Mouse (Mus musculus): ENCODE measurements at regions not wholly inside any gene's neighbourhood (a gene's known extent, or its start where the extent isn't known, plus 50 kb on each side); places are given as distances from the start of the nearest gene placed in this dataset.
A peak's percentile ranks its signal among the peaks of the same experiment; 100 is the strongest.

GRCm38 (mm10) chr5:16424745-16425144, 128.6 kb upstream of the Hgf start:
- DNase-seq (ENCODE audit: low read depth, low spot score): peak; percentile 52

- peak; percentile 81 for DNase-seq (ENCODE audit: low read depth, low spot score)
Observed at GRCm38 (mm10) chr5:16425302-16425701, 128.0 kb upstream of the Hgf start.

DNA sequence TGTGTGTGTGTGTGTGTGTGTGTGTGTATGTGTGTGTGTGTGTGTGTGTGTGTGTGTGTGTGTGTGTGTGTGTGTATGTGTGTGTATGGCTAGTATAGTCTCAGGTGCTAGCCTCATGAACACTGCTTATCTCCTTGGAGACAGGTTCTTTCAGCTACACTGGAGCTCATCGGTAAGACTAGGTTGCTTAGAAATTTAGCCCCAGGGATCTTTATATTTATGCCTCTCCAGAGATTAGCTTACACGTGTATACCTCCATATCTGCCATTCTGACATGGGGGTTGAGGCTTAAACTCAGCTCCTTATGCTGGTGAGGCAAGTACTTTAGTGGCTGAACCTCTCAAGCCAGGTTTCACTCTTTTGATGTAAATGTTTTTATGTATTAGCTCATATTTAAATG, 127.0 kb upstream of the Hgf start:
- no peak for DNase-seq (ENCODE audit: low read depth, low spot score)

- no peak for DNase-seq (ENCODE audit: low read depth, low spot score)
Observed at GRCm38 (mm10) chr5:16434586-16434985, 118.7 kb upstream of the Hgf start.

GRCm38 (mm10) chr5:16445056-16445455, 108.2 kb upstream of the Hgf start:
- no peak for DNase-seq (ENCODE audit: low read depth, low spot score)

DNA sequence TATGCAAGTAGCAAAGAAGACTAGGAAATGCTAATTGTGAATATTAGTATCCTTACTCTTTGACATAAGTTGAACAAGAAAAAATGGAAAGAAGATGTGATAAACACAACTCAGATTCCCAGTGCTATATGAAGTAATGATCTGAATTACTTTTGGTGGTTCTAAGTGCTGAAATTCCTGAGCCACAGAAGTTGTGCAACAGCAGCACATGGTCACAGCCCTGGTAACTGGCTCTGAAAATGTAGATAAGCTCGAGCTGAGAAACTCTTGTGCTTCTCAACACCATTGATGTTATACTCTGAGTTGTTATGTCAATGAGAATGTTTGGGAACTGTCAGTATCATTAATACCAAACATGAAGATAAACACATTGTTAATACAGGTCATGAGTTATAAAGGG, 106.3 kb upstream of the Hgf start:
- DNase-seq (ENCODE audit: low read depth, low spot score): no peak

GRCm38 (mm10) chr5:16461795-16462194, 91.5 kb upstream of the Hgf start:
- DNase-seq (ENCODE audit: low read depth, low spot score): no peak

DNA sequence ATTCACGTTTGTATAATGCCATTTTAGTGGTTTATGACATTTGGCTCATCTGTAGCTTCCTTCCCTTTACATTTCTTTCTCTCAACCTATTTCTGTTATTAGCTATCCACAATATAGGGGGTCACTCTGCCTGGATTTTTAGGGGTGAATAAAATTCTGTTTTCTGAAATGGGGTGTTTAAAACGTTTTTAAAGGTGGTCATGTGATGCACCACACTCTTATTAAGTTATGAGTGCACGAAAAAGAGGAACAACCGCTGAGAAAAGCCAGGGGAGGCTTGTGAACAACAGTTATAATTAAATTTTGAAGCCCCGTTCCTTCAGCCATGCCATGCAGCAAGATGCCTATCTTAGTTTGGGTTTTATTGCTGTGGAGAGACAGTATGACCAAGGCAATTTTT, 87.0 kb upstream of the Hgf start:
- no peak for DNase-seq (ENCODE audit: low read depth, low spot score)

- DNase-seq (ENCODE audit: low read depth, low spot score): no peak
Observed at GRCm38 (mm10) chr5:16468560-16468959, 84.7 kb upstream of the Hgf start.

DNA sequence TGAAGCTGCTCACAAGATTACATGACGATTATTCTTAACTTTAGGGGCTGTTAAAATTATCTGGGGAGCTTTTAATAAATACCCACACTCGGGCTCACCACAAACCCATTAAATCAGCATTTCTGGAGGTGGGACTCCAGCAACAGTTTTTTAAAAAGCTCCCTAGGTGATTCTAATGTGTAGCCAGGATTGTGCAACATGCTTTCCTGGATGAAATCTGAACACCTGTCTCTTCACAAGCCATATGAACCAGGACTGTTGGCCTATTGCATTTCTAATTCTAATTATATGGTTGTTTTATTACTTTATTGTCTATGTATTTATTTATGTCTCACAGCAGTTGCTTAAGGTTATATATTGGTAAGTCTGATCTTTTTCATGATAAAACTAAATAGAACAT, 84.1 kb upstream of the Hgf start:
- DNase-seq (ENCODE audit: low read depth, low spot score): no peak

DNA sequence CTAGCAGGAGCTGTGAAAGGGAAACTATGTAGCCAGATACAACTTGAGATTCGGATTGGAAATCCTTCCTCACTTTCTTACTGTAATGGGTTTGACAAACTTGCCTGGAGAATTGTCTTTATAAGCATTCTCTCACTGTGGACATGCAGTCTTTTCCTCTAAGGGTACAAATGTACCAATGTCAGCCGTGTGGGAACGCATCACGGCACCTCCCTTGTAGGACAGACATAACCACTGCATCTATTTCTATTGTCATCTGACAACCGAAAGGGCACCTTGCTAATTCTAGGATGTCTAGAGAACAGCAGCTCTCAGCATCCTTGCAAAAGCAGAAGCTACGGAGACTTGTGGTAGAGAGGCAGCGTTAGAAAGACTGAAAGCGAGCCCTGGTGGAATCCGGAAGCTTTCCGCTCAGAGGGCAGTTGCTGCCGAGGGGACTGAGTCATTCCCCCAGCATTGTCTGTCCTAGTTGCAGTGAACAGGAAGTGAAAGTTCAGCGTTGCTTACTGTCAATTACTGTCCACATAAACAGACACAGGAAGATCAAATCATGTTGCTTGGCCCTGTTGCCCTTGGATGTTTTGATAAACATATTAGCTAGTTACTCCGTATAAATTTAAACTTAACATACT, 83.5 kb upstream of the Hgf start:
- DNase-seq (ENCODE audit: low read depth, low spot score): no peak

GRCm38 (mm10) chr5:16470366-16470982, 82.8 kb upstream of the Hgf start:
- no peak for DNase-seq (ENCODE audit: low read depth, low spot score)

DNA sequence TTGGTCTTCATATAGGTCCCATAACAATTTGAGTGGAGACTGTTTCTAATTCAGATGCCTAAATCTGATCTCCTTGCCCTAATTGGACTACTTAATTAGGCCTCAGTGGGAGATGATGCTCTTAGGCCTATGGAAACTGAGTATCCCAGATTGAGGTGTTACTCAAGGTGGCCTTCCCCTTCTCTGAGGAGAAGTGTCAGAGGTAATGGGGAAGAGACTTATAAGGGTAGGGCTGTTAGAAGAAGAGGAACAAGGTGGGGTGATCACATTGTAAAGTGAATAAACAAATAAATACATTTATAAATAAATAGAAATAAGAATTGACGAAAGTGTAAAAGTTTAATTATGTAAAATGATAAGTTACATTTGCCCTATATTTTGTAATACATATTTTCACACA, 65.3 kb upstream of the Hgf start:
- no peak for DNase-seq (ENCODE audit: low read depth, low spot score)

GRCm38 (mm10) chr5:16489803-16490202, 63.5 kb upstream of the Hgf start:
- DNase-seq (ENCODE audit: low read depth, low spot score): no peak

- DNase-seq (ENCODE audit: low read depth, low spot score): no peak
Observed at GRCm38 (mm10) chr5:16499891-16500290, 53.4 kb upstream of the Hgf start.

Data from ZHBTc4 (cell line).